Mouse (Mus musculus) embryonic fibroblast, embryonic 13.5 days (primary cell): ENCODE measurements at regions not wholly inside any gene's neighbourhood (a gene's known extent, or its start where the extent isn't known, plus 50 kb on each side); places are given as distances from the start of the nearest gene placed in this dataset.

Source experiments
- CTCF ChIP-seq: IDR thresholded peaks from 2 replicates; pipeline ENCODE4 v1.5.1; 2011; ENCODE audit warnings: mild to moderate bottlenecking, control low read depth, low read length, moderate library complexity, borderline replicate concordance; ENCODE audit not compliant: insufficient read depth
- POLR2A ChIP-seq: IDR thresholded peaks from 2 replicates; pipeline ENCODE4 v1.6.1; 2011; ENCODE audit warnings: low read depth, mild to moderate bottlenecking, control low read depth, low read length, moderate library complexity

GRCm38 (mm10) chr9:84977470-84977869, 335.1 kb upstream of the Gm11114 start:
- no peak for TF ChIP-seq POLR2A
- no peak for TF ChIP-seq CTCF
